Mouse (Mus musculus) monocyte, adult 59 days (primary cell): ENCODE results near the gene Lhb. TPM values are rescaled to one million over a fixed set of nuclear protein-coding genes. Genes with fewer than 3 reads are reported as not detected.

Experiments
- total RNA-seq, 2 experiments: library from RNA; stranded (reverse); gene quantifications; one replicate each; pipeline ENCODE4 v1.2.4; 2023

Lhb gene
- total RNA-seq: not detected

DNA sequence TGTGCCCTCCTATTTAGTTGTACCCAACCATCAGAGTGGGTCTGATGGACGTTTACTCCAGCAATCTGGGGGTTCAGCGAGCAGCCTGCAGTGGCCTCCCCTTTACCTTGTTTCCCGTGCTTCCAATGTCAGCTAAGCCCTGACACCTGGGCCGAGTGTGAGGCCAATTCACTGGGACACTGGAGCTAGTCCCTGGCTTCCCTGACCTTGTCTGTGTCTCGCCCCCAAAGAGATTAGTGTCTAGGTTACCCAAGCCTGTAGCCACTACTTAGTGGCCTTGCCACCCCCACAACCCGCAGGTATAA is at the start of gene Lhb:
Lhb (plus strand) TSS at position 206 of the 305 bp plus-strand sequence.

DNA sequence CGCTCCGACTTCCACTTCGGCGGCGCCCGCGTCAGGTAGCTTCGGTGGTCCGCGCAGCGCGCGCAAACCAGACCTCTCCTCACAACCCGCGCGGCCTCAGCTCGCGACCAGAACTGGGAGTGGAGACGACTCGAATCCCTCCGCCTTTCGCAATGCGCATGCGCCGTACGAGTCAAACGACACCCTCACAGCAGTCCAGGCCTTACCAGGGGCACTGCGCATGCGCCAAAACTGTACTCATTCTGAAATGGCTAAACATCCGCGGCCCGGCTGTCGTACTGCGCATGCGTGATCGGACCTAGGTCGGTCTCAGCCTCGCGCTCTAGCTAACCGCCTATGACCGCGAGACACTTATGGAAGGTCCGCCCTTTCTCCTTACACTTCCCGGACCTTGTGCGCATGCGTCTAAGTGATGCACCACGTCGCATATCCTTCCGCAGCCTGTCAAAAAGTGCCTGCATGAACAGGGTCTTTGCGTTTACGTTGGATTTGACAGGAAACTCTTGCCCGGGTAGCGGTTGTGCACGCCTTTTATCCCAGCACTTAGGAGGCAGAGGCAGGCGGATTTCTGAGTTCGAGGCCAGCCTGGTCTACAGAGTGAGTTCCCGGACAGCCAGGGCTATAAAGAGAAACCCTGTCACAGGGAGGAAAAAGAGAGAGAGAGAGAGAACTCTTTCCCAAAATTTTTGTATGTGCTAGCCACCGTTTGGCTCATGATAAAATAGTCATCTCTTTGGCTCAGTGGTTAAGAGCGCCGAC is 24.9 kb upstream of the Lhb start, which contains the start of gene Snrnp70:
Snrnp70 (minus strand) TSS at position 165 of the 759 bp plus-strand sequence.

DNA sequence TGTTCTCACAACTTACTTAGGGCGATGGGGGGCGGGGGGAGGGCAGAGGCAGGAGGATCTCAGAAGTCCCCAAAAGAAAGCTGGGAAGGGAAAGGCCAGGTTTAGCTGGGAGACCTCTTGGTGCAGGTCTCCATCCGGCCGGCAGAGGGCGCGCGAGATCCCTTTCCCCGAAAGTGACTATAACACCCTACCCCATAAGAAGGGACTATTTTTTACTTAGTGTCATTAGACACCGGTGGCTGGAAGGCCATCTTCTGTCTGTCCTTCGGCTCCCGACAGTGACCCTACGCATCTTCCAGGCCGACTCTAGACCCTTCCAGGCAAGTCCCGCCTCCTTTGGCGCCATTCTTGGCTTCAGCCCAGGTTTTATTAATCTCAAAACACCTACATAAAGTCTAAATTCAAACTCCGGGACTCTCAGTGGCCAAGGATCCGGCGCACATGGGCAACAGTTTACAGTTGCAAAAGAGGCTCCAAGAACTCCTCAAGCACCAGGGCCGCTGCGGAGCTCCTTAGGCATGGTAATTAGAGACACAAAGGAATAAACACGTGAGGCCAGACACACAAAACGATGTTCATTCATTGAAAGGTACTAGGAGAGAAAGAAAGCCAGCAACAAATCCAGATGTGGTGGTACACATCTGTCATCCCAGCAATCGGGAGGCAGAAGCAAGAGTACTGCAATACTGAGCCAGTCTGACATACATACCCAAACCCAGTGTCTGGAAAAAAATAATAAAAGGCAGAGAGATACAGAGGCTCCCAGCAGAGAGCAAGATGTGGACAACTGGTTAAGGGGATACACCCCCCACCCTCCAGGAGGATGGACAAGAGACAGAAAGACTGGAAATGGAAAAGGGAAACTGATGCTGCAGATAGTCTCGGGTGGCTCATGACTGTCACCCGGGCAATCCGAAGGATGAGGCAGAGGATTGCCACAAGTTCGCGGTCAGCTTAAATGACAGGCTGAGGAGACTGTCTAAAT is 15.2 kb upstream of the Lhb start, which contains the start of gene Kcna7:
Kcna7 (plus strand) TSS at position 563 of the 985 bp plus-strand sequence.

DNA sequence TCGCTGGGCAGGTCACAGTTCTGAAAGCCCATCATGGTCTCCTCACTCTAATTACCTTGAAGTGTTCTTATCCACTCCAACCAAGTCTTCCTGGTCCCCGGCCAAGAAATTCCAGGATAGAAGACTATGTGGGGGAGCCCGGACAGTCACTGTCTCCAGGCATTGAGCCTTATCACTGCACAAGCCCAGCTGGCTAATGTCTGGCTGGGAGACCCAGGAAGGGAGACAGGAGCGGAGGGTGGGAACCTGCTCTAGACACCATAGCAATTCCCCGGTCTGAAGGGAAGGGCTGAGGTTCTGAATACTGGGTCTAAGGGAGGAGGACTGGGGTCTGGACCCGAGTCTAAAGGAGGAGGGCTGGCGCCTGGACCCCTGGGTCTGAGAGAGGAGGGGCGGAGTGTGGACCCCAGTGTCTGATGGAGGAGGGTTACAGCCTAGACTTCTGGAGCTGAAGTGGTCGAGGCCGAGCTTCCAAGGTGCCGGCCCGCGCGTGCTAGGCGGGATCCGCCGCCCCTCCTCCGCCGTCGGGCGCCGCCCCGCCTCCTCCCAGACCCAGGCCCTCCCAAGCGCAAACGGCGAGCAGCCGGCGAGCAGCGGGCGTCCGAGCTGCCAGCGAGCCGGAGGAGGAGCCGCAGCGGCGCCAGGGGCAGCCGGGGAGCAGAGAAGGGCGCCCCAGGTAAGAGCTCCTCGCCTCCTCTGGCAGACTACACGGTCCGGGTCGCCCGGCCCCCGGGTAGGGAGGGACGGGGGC is 7.3 kb upstream of the Lhb start, which contains the start of gene Ntf5:
Ntf5 (plus strand) TSS at position 583 of the 751 bp plus-strand sequence.

DNA sequence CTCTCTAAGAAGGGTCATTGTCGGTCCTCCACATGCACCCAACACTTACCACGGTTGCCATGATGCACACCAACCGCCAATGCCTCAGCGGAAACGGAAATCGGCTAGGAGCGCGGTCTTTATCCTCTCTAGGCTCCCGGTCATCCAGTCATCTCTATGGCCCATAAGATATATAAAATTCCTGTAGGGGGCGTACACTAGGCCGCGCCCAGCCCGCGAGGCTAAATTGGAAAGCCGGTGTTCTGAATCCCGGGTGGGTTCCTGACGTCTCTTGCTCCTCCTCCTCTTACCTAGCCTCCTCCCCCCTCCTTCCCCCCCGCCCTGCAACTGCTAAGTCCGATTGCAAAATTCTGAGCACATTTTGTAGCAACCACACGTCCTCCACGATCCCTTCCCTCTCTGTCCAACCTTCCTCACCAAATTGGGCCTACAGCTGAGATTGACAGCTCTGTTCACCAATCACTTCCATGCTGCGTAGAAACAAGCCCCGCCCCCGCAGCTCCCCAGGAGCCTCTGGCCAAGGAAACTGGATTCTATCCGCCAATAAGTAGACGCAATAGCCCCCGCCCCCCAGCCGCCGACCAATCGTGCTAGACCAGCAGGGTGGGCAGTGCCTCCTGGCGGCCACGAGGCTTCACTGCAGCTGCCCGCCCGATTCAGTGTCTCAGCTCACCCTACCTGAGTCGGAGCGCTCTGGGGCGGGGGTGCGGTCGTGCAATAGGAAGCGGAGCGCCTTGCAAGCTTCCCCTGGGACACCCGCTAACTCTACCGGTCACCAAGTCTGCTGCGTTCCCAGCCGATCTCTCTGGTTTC is 13.8 kb downstream of the Lhb start, which contains the start of gene Gys1:
Gys1 (plus strand) TSS at position 642 of the 813 bp plus-strand sequence.

DNA sequence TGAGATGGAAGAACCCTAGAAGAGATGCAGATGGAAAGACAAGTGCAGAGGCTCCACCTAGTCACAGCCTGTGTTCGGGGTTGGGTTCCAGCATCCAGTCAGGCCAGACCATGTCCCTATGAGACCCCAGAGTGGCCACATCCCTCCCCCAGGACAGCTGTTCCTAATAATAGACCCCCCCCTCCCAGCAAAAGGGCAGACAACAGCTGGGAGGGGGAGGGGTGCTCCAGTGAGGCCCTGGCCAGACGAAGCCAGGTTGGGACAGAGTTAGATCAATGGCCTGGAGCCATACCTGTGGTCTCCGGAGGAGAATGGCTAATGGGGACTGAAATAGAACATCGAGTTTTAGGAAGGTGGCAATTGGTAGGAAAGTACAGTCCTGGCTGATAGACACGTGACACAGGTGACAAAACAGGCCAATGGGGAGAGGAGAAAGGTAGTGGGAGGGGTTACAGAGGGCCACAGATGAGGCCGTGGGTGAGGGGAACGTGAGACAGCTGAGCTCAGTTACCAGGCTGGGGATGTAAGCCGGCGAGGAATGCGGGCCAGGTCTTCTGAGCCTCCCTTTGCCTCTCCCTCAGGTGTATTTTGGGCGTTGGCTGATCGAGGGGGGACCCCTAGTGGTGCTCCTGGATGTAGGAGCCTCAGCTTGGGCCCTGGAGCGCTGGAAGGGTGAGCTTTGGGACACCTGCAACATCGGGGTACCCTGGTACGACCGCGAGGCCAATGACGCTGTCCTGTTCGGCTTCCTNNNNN is 17.1 kb downstream of the Lhb start, which contains the start of gene Ruvbl2:
Ruvbl2 (minus strand) TSS at position 576 of the 756 bp plus-strand sequence.

DNA sequence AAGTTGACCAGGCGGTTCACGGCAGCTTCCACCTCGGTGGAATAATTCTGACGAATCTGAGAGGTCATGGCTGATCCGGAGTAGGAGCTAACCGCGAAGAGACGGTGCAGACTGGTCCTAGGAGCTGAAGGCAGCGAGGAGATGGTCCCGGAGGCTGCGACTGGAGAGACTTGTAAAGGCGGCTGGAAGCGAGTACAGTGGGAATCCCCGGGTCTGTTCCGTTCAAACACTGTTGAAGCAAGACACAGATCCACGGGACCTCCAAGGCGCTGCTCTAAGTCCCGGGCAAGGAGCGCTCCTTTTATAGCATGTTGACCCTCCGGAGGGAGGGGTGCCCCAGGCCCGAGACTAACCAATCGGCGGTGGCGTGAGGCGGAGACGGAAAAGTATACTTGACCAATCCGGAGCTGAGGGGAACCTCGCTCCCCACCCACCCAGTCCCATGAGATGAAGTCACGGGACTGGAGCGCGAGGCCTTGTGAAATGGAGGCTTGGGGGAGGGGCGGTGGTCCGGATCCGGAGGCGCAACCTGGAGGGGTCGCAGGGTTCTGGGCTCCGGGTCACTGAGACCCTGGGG is 39.0 kb downstream of the Lhb start, which contains the start of gene Ftl1:
Ftl1 (minus strand) TSS at position 321 of the 577 bp plus-strand sequence.

DNA sequence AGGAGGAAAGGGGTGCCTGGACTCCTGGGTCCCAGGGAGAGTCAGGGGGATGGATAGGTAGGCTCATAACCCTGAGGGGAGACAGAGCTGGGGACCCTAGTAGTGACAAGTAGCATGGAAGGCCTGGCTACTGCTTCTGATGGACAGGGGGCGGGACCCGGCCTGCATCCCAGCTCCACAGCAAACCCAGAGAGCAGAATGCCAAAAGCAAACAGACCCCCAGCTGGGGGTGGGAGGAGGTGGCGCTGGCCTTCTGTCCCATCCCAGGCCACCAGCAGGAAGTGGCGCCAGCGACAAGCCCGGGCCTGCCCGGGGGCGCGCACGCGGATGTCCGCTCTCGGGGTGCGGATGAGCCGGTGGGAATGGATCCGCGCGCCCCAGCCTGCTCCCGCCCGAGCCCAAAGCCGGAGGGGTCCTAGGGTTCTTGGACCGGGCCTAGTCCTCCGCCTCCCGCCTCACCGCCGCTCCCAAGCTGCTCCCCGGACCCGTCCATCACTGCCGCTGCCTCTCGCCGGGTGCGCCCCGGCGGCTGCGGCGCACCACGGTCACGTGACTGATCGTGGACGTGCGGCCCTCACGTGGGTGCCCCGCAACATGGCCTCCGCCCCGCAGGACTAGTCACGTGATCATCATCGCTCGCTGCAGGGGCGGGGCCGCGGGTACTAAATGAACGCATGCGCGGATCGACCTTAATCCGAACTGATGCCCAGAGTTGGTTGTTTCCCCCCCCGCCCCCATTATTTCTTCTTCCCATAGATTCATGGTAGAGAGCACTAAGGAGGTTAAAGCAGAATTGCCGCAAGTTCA is 45.9 kb downstream of the Lhb start, which contains the start of gene Bax:
Bax (minus strand) TSS at position 616 of the 807 bp plus-strand sequence.

Other genes with a start within 250 kb of the Lhb start
- not detected for gene Gfy, start 241.3 kb upstream of the Lhb start, total RNA-seq
- gene Pth2, start 239.8 kb upstream of the Lhb start, total RNA-seq: not detected
- not detected for gene Ccdc155, start 215.9 kb upstream of the Lhb start, total RNA-seq
- 1 to 10 TPM in 1 of 2 experiments, under 1 TPM in 1; 0.71 to 1.8 TPM for gene Dkkl1, start 208.7 kb upstream of the Lhb start, total RNA-seq
- gene Tead2, start 205.1 kb upstream of the Lhb start, total RNA-seq: 1 to 10 TPM in 1 of 2 experiments, under 1 TPM in 1; 0.46 to 3.1 TPM
- gene Cd37, start 181.7 kb upstream of the Lhb start, total RNA-seq: 100 to 1,000 TPM; 153 to 162 TPM
- gene Slc6a16, start 179.7 kb upstream of the Lhb start, total RNA-seq: not detected
- gene Slc6a21, start 143.3 kb upstream of the Lhb start, total RNA-seq: under 1 TPM in 1 of 2 experiments, not detected in 1; 0.27 TPM
- gene Trpm4, start 87.0 kb upstream of the Lhb start, total RNA-seq: 10 to 100 TPM; 13.8 to 14.3 TPM
- not detected for gene Hrc, start 85.5 kb upstream of the Lhb start, total RNA-seq
- gene Ppfia3, start 53.8 kb upstream of the Lhb start, total RNA-seq: under 1 TPM; 0.18 to 0.67 TPM
- gene Lin7b, start 50.2 kb upstream of the Lhb start, total RNA-seq: not detected
- gene Snrnp70, start 25.1 kb upstream of the Lhb start, total RNA-seq: 100 to 1,000 TPM; 372 to 402 TPM
- not detected for gene Kcna7, start 15.2 kb upstream of the Lhb start, total RNA-seq
- not detected for gene Ntf5, start 7.1 kb upstream of the Lhb start, total RNA-seq
- 10 to 100 TPM in 1 of 2 experiments, 1 to 10 TPM in 1; 7.7 to 10.9 TPM for gene Gys1, start 14.0 kb downstream of the Lhb start, total RNA-seq
- 10 to 100 TPM; 27.3 to 29.0 TPM for gene Ruvbl2, start 17.3 kb downstream of the Lhb start, total RNA-seq
- gene Ftl1, start 39.1 kb downstream of the Lhb start, total RNA-seq: 1,000 to 10,000 TPM; 2,883 to 3,990 TPM
- gene Bax, start 46.1 kb downstream of the Lhb start, total RNA-seq: 100 to 1,000 TPM; 111 to 121 TPM
- gene Tulp2, start 61.1 kb downstream of the Lhb start, total RNA-seq: not detected
- 1 to 10 TPM; 1.3 to 1.7 TPM for gene Gm45808, start 66.0 kb downstream of the Lhb start, total RNA-seq
- 10 to 100 TPM; 10.4 to 11.5 TPM for gene Dhdh, start 68.0 kb downstream of the Lhb start, total RNA-seq
- gene Nucb1, start 89.6 kb downstream of the Lhb start, total RNA-seq: 100 to 1,000 TPM; 153 to 162 TPM
- 100 to 1,000 TPM; 820 to 877 TPM for gene Ppp1r15a, start 105.4 kb downstream of the Lhb start, total RNA-seq
- gene Plekha4, start 105.5 kb downstream of the Lhb start, total RNA-seq: under 1 TPM; 0.71 to 0.79 TPM
- gene Hsd17b14, start 134.1 kb downstream of the Lhb start, total RNA-seq: under 1 TPM in 1 of 2 experiments, not detected in 1; 0.39 TPM
- gene Bcat2, start 149.3 kb downstream of the Lhb start, total RNA-seq: 10 to 100 TPM; 64.9 to 67.0 TPM
- not detected for gene Fgf21, start 194.7 kb downstream of the Lhb start, total RNA-seq
- not detected for gene Fut1, start 196.5 kb downstream of the Lhb start, total RNA-seq
- gene Izumo1, start 201.0 kb downstream of the Lhb start, total RNA-seq: under 1 TPM in 1 of 2 experiments, not detected in 1; 0.36 TPM
- gene Rasip1, start 206.7 kb downstream of the Lhb start, total RNA-seq: under 1 TPM; 0.45 to 0.49 TPM
- gene Mamstr, start 219.2 kb downstream of the Lhb start, total RNA-seq: not detected
- not detected for gene Fut2, start 245.6 kb downstream of the Lhb start, total RNA-seq